Mouse (Mus musculus): ENCODE measurements at regions not wholly inside any gene's neighbourhood (a gene's known extent, or its start where the extent isn't known, plus 50 kb on each side); places are given as distances from the start of the nearest gene placed in this dataset.
A peak's percentile ranks its signal among the peaks of the same experiment; 100 is the strongest.

- in situ Hi-C loops (cut with MboI; ENCODE audit: low pct_ligation_motif_present, low pct_unique_long_range_greater_than_20kb, low sequenced_read_pairs) (loop anchor here (5.0 kb wide), 1 partner anchor 36 kb away; no protein-coding TSS in a partner anchor), dilution Hi-C loops (cut with MboI; ENCODE audit: extremely low pct_ligation_motif_present, extremely low pct_unique_long_range_greater_than_20kb, low sequenced_read_pairs) (no loop called here)
- Histone ChIP-seq H3K27me3 (replicated peaks) (no peaks in the 10 kb centered on the region), H3K9ac (ENCODE audit: insufficient read depth, low read depth) (no peak overlapping the region), H3K4me2 (ENCODE audit: insufficient read depth, low read depth, poor library complexity, severe bottlenecking) (peak overlapping the region; percentile 91), H3K4me1 (ENCODE audit: control insufficient read depth in 1 of 2, insufficient read depth in 2 of 2) (peaks cover 24 to 77% of the 10 kb centered on the region in 2 experiments), H3K9me3 (replicated peaks; ENCODE audit: low read length) (peaks cover 2% of the 10 kb centered on the region), H3K27ac (ENCODE audit: insufficient read depth, low read depth) (0 out of 2 replicates have a peak overlapping the region, but pooled peaks have one; percentile 28), H3K4me3 (replicated peaks in 1 of 3; ENCODE audit: low read depth in 2 of 3, low read length in 2 of 3, poor library complexity in 1 of 3) (peak overlapping the region; percentile 12 to 16 (median 14)), H3K36me3 (replicated peaks in 1 of 2; ENCODE audit: control insufficient read depth in 1 of 2, insufficient read depth in 1 of 2, low read length in 1 of 2) (no peaks in the 10 kb centered on the region), H3K79me2 (replicated peaks; ENCODE audit: control insufficient read depth, extremely low read depth, insufficient read depth, poor library complexity, severe bottlenecking) (no peaks in the 10 kb centered on the region)
- DNase-seq (ENCODE audit: extremely low read depth): peak; percentile 87
- TF ChIP-seq EP300 (IDR thresholded peaks at IDR 0.05; ENCODE audit: low read length): peak; percentile 65; the same call in 1 of the 2 replicates
- TF ChIP-seq IRF4 (IDR thresholded peaks at IDR 0.05; ENCODE audit: low read depth, low read length): no peak
- no peak for TF ChIP-seq PAX5 (IDR thresholded peaks at IDR 0.05; ENCODE audit: low read length)
- TF ChIP-seq E2F4 (IDR thresholded peaks at IDR 0.05; ENCODE audit: insufficient replicate concordance, low read depth, low read length): no peak
- no peak for TF ChIP-seq ZKSCAN1 (IDR thresholded peaks at IDR 0.05; ENCODE audit: borderline replicate concordance, low read depth, low read length)
- peak; percentile 85; the same call in 1 of the 2 replicates for TF ChIP-seq RCOR1 (conservative IDR thresholded peaks at IDR 0.05; ENCODE audit: low read depth, low read length)
- TF ChIP-seq MAFK (IDR thresholded peaks at IDR 0.05; ENCODE audit: insufficient replicate concordance, low read length): no peak
- TF ChIP-seq CHD2 (IDR thresholded peaks at IDR 0.05; ENCODE audit: low read length): peak; percentile 39
- no peak for TF ChIP-seq MYC (IDR thresholded peaks at IDR 0.05; ENCODE audit: low read depth, low read length)
- peak; percentile 77 for TF ChIP-seq JUND (conservative IDR thresholded peaks at IDR 0.05; ENCODE audit: low read depth, low read length)
- TF ChIP-seq POLR2A (IDR thresholded peaks at IDR 0.05; ENCODE audit: low read depth, low read length): no peak
- TF ChIP-seq KAT2A (IDR thresholded peaks at IDR 0.05; ENCODE audit: insufficient replicate concordance, low read length): no peak
- no peak for TF ChIP-seq ZC3H11A (IDR thresholded peaks at IDR 0.05; ENCODE audit: low read depth, low read length)
- TF ChIP-seq ELF1 (IDR thresholded peaks at IDR 0.05; ENCODE audit: low read depth, low read length): 0 out of 2 replicates have a peak, but pooled peaks have one; percentile 3
- peak; percentile 78 for TF ChIP-seq ETS1 (conservative IDR thresholded peaks at IDR 0.05; ENCODE audit: low read depth, low read length)
- TF ChIP-seq USF1 (IDR thresholded peaks at IDR 0.05; ENCODE audit: low read depth, low read length): no peak
- TF ChIP-seq TCF12 (IDR thresholded peaks at IDR 0.05; ENCODE audit: low read depth, low read length): peak; percentile 89
- no peak for TF ChIP-seq HCFC1 (IDR thresholded peaks at IDR 0.05; ENCODE audit: low read depth, low read length)
- TF ChIP-seq POLR2AphosphoS2 (IDR thresholded peaks at IDR 0.05; ENCODE audit: low read depth, low read length): no peak
- no peak for TF ChIP-seq UBTF (IDR thresholded peaks at IDR 0.05; ENCODE audit: low read depth, low read length)
- TF ChIP-seq ZMIZ1 (IDR thresholded peaks at IDR 0.05; ENCODE audit: low read depth, low read length): peak; percentile 32; the same call in 1 of the 2 replicates
- peak; percentile 87 for TF ChIP-seq JUN (IDR thresholded peaks at IDR 0.05; ENCODE audit: insufficient read depth, low read depth, low read length)
- TF ChIP-seq SMC3 (IDR thresholded peaks at IDR 0.05; ENCODE audit: low read depth, low read length): no peak
Measured at GRCm38 (mm10) chr2:128330833-128331232, 205.0 kb downstream of the Bcl2l11 start.

Data from CH12.LX (cell line).